14 mouse cellular contexts compared by ENCODE assay signal in the genomic region with DNA sequence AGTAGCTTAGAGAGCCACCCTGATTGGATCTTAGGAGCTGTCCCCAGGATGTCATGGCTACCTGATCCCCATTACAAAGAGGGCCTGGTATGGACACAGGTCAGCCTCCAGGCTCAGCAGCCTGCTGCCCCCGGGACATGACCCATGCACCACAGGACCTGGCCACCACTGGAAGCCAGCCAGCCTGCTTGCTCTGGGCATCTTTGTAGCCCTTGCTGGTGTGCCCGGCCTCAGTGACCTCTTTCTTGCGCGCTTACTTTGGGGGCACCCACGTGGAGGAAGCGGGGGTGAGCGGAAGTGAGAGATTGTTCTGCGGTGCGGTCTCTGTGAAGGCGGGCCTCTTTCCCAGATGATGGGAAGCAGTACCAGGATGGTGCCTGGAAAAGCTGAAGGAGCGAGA. TPM values are rescaled to one million over a fixed set of nuclear protein-coding genes. Genes with fewer than 3 reads are reported as not detected.
DNase-seq lines count a peak whose midpoint lies in the region; ATAC-seq and TF ChIP-seq lines count a peak whose summit lies in the region.
"Had no signal": no experiment of that assay in that cellular context is flagged by ENCODE, and none has a peak within 500 bp of the region (broad histone marks: within the 10 kb centered on the region; RNA-seq: fewer than 3 reads in every experiment).

No protein-coding gene starts in this region.

- peaks cover 99% of the 10 kb centered on the region for H3K4me1 ChIP-seq in forebrain, embryonic 13.5 days
- peaks cover 88% of the 10 kb centered on the region for H3K4me1 ChIP-seq in forebrain, embryonic 16.5 days (replicated peaks; ENCODE audit: control insufficient read depth, insufficient read depth, low read length)
- H3K4me1 ChIP-seq in heart, postnatal 0 days (ENCODE audit: control insufficient read depth, insufficient read depth) = peaks cover 90% of the 10 kb centered on the region
- peaks cover 100% of the 10 kb centered on the region for H3K4me1 ChIP-seq in neural tube, embryonic 12.5 days

- H3K27me3 ChIP-seq in forebrain, embryonic 13.5 days = no peaks in the 10 kb centered on the region
- H3K27me3 ChIP-seq in forebrain, embryonic 16.5 days (replicated peaks; ENCODE audit: control insufficient read depth, insufficient read depth, low read length) = no peaks in the 10 kb centered on the region
- H3K27me3 ChIP-seq in heart, postnatal 0 days (ENCODE audit: control insufficient read depth, insufficient read depth, low read length) = no peaks in the 10 kb centered on the region
- no peaks in the 10 kb centered on the region for H3K27me3 ChIP-seq in neural tube, embryonic 12.5 days (replicated peaks)

- no peak for DNase-seq in heart, postnatal 0 days (ENCODE audit: low spot score)
- DNase-seq in heart, postnatal 25 days (ENCODE audit: low spot score) = no peak
- DNase-seq in neural tube, embryonic 10.5 days (ENCODE audit: extremely low spot score, low spot score) = no peak
- DNase-seq: adrenal gland, adult 8-10 months; kidney, adult 2 months; kidney, postnatal 4 days; layer of hippocampus, postnatal 36 days; lung, postnatal 10 days; thymus, adult 2 months had no signal

- peak overlapping the region; percentile 20; the same call in 1 of the 2 replicates for H3K27ac ChIP-seq in forebrain, embryonic 13.5 days
- H3K27ac ChIP-seq in forebrain, embryonic 16.5 days (ENCODE audit: low read length) = no peak overlapping the region
- peak overlapping the region; percentile 83; the same call in 1 of the 2 replicates for H3K27ac ChIP-seq in heart, postnatal 0 days (ENCODE audit: low read depth)
- no peak overlapping the region for H3K27ac ChIP-seq in neural tube, embryonic 12.5 days
- H3K27ac ChIP-seq: liver, embryonic 14.5 days had no signal

- no peaks in the 10 kb centered on the region for H3K9me3 ChIP-seq in forebrain, embryonic 13.5 days (replicated peaks)
- no peaks in the 10 kb centered on the region for H3K9me3 ChIP-seq in forebrain, embryonic 16.5 days (ENCODE audit: control insufficient read depth, low read length)
- no peaks in the 10 kb centered on the region for H3K9me3 ChIP-seq in heart, postnatal 0 days (replicated peaks; ENCODE audit: control insufficient read depth, low read length)
- no peaks in the 10 kb centered on the region for H3K9me3 ChIP-seq in neural tube, embryonic 12.5 days

- TF ChIP-seq CTCF in heart, postnatal 0 days (IDR thresholded peaks at IDR 0.05; ENCODE audit: low read depth) = no peak

- H3K4me3 ChIP-seq in forebrain, embryonic 13.5 days = no peak overlapping the region
- no peak overlapping the region for H3K4me3 ChIP-seq in forebrain, embryonic 16.5 days (replicated peaks; ENCODE audit: low read length)
- H3K4me3 ChIP-seq in heart, postnatal 0 days (ENCODE audit: low read depth, low read length) = no peak overlapping the region
- no peak overlapping the region for H3K4me3 ChIP-seq in neural tube, embryonic 12.5 days

- no peak overlapping the region for H3K9ac ChIP-seq in forebrain, embryonic 13.5 days
- H3K9ac ChIP-seq in forebrain, embryonic 16.5 days (replicated peaks; ENCODE audit: low read depth, low read length) = no peak overlapping the region
- H3K9ac ChIP-seq in heart, postnatal 0 days (replicated peaks; ENCODE audit: low read depth, low read length) = no peak overlapping the region
- H3K9ac ChIP-seq in neural tube, embryonic 12.5 days = 0 out of 2 replicates have a peak overlapping the region, but pooled peaks have one; percentile 8
- H3K9ac ChIP-seq: liver, embryonic 14.5 days had no signal

- ATAC-seq in forebrain, embryonic 13.5 days = no peak
- no peak for ATAC-seq in forebrain, embryonic 16.5 days
- no peak for ATAC-seq in heart, postnatal 0 days (ENCODE audit: insufficient read depth, low read depth)
- ATAC-seq in neural tube, embryonic 12.5 days (ENCODE audit: low FRiP score, low read depth) = no peak
- ATAC-seq in megakaryocyte-erythroid progenitor cell, adult 5-6 weeks (replicated peaks; ENCODE audit: low FRiP score, low TSS enrichment, poor library complexity, severe bottlenecking) = no peak

- no peak for TF ChIP-seq EP300 in heart, postnatal 0 days (IDR thresholded peaks at IDR 0.05; ENCODE audit: low read depth)

- 90% methylated on average over 11 of the region's 11 CpGs for WGBS in forebrain, embryonic 13.5 days
- WGBS in forebrain, embryonic 16.5 days = 86% methylated on average over 11 of the region's 11 CpGs
- WGBS in heart, postnatal 0 days = 77% methylated on average over 11 of the region's 11 CpGs
- WGBS in neural tube, embryonic 12.5 days = 93% methylated on average over 11 of the region's 11 CpGs

- intact Hi-C loops in heart, postnatal 25 days (cut with DNase I) = no loop called here

- peaks cover 25% of the 10 kb centered on the region for H3K36me3 ChIP-seq in forebrain, embryonic 13.5 days (ENCODE audit: poor library complexity, severe bottlenecking)
- H3K36me3 ChIP-seq in forebrain, embryonic 16.5 days (ENCODE audit: control insufficient read depth, insufficient read depth) = no peaks in the 10 kb centered on the region
- H3K36me3 ChIP-seq in heart, postnatal 0 days (replicated peaks; ENCODE audit: control insufficient read depth, insufficient read depth, low read length) = no peaks in the 10 kb centered on the region; the same call in 1 of the 2 replicates
- peaks cover 22% of the 10 kb centered on the region for H3K36me3 ChIP-seq in neural tube, embryonic 12.5 days

- no peak overlapping the region for H3K4me2 ChIP-seq in forebrain, embryonic 13.5 days
- H3K4me2 ChIP-seq in forebrain, embryonic 16.5 days (ENCODE audit: low read length) = no peak overlapping the region
- no peak overlapping the region for H3K4me2 ChIP-seq in heart, postnatal 0 days (ENCODE audit: low read depth, low read length)
- 0 out of 2 replicates have a peak overlapping the region, but pooled peaks have one; percentile 9 for H3K4me2 ChIP-seq in neural tube, embryonic 12.5 days (replicated peaks)

RNA-seq across cellular contexts. Expression of a gene that starts 36.6 kb away (rescaled TPM):
- polyA plus RNA-seq in forebrain, embryonic 13.5 days (2015; fragmentation: Nextera tagmentation; extraction: Ambion mirVana) = 66.9 and 79.8 TPM in 2 replicates
- 23.1 and 24.3 TPM in 2 replicates for polyA plus RNA-seq in forebrain, embryonic 16.5 days (2015; fragmentation: Nextera tagmentation; extraction: Ambion mirVana)
- 29.8 and 52.1 TPM in 2 replicates for total RNA-seq in heart, postnatal 0 days (2014; rRNA removed; ENCODE audit: low replicate concordance)
- polyA plus RNA-seq in heart, postnatal 0 days (2015; fragmentation: Nextera tagmentation; extraction: Ambion mirVana) = 19.3 and 23.8 TPM in 2 replicates
- 1 to 10 TPM; 1.2 to 1.5 TPM for total RNA-seq in heart, postnatal 25 days (2021)
- polyA plus RNA-seq in neural tube, embryonic 12.5 days (2016; fragmentation: Nextera tagmentation; extraction: Ambion mirVana) = 53.4 and 54.7 TPM in 2 replicates
- 76.6 and 99.8 TPM in 2 replicates for total RNA-seq in megakaryocyte-erythroid progenitor cell, adult 5-6 weeks (2014; fragmentation: Nextera tagmentation)
- total RNA-seq in megakaryocyte-erythroid progenitor cell, adult 5-6 weeks (2017) = 43.8 and 62.0 TPM in 2 replicates

Comparison
In these comparisons a context has a peak if more than half of its experiments do, and no peak if none do; other contexts are left out.
1. H3K27ac ChIP-seq: peak in forebrain, embryonic 13.5 days (single experiment) and heart, postnatal 0 days (single experiment); none in forebrain, embryonic 16.5 days (single experiment) and neural tube, embryonic 12.5 days (single experiment).